Mouse (Mus musculus): Measurements from ENCODE around the gene Chst8. TPM values are rescaled to one million over a fixed set of nuclear protein-coding genes. Genes with fewer than 3 reads are reported as not detected.
A peak's percentile ranks its signal among the peaks of the same experiment; 100 is the strongest.

The Chst8 gene
- polyA plus RNA-seq, 1 experiment from 2014 or later = 2.6 TPM

DNA sequence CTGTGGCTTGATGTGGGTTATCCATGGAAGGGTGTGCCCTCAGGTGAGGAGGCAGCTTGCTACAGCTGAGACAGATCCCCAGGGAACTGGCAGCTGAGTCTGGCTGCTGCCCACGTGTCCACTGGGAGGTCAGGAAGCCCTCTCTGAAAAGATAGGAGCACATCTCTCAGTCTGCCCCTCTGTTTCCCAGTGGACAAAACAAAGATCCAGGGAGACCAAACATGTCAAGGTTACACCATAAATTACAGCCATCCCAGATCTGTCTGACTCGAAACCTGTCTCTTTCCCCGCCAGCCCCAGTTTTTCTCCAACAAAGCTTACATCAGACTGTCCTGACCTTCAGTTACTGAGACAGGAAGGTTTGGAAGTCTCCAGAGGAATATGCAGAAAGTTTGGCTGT is 53.8 kb downstream of the Chst8 start:
- 76% methylated on average over 3 of the region's 3 CpGs for WGBS
- DNase-seq (ENCODE audit: low spot score) (no peak), ATAC-seq (ENCODE audit: insufficient number of reproducible peaks, low FRiP score, low TSS enrichment, low read depth) (no peak)
- no peak overlapping the region for H3K9ac ChIP-seq (ENCODE audit: low read length)
- no peaks in the 10 kb centered on the region; the same call in 1 of the 2 replicates for H3K9me3 ChIP-seq (ENCODE audit: control insufficient read depth, low read length)
- H3K4me3 ChIP-seq (ENCODE audit: low read depth, low read length) = no peak overlapping the region
- H3K4me1 ChIP-seq (ENCODE audit: control insufficient read depth, insufficient read depth, low read length) = peaks cover under 1% of the 10 kb centered on the region
- H3K4me2 ChIP-seq (ENCODE audit: low read depth, severe bottlenecking) = no peak overlapping the region
- H3K27me3 ChIP-seq (ENCODE audit: control insufficient read depth, insufficient read depth, low read length) = no peaks in the 10 kb centered on the region
- H3K36me3 ChIP-seq (ENCODE audit: control insufficient read depth, insufficient read depth, low read length) = no peaks in the 10 kb centered on the region
- H3K27ac ChIP-seq (replicated peaks; ENCODE audit: low read depth, low read length) = no peak overlapping the region

DNA sequence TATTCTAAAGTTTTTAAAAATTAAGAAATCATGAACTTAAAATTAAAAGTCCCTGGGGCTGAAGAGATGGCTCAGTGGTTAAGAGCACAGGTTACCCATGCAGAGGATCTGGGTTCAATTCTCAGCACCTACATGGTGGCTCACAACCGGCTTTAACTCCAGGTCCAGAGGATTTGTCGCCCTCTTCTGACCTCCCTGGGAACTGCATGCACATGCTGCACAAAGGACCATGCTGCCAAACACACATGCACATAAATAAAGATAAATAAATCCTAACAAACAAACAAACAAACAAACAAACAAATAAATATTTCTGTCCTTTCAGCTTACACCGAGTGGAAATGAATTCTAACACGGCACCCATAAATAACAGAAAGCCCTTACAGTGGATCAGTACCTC is 55.0 kb downstream of the Chst8 start:
- 83% methylated on average over 4 of the region's 4 CpGs for WGBS
- no peak overlapping the region for H3K4me3 ChIP-seq (ENCODE audit: low read depth, low read length)
- no peaks in the 10 kb centered on the region for H3K36me3 ChIP-seq (ENCODE audit: control insufficient read depth, insufficient read depth, low read length)
- ATAC-seq (ENCODE audit: insufficient number of reproducible peaks, low FRiP score, low TSS enrichment, low read depth) (no peak), DNase-seq (ENCODE audit: low spot score) (no peak)
- no peak overlapping the region for H3K9ac ChIP-seq (ENCODE audit: low read length)
- H3K9me3 ChIP-seq (ENCODE audit: control insufficient read depth, low read length) = no peaks in the 10 kb centered on the region; the same call in 1 of the 2 replicates
- H3K4me2 ChIP-seq (ENCODE audit: low read depth, severe bottlenecking) = no peak overlapping the region
- no peak overlapping the region for H3K27ac ChIP-seq (replicated peaks; ENCODE audit: low read depth, low read length)
- no peaks in the 10 kb centered on the region for H3K27me3 ChIP-seq (ENCODE audit: control insufficient read depth, insufficient read depth, low read length)
- H3K4me1 ChIP-seq (ENCODE audit: control insufficient read depth, insufficient read depth, low read length) = peaks cover 10% of the 10 kb centered on the region

DNA sequence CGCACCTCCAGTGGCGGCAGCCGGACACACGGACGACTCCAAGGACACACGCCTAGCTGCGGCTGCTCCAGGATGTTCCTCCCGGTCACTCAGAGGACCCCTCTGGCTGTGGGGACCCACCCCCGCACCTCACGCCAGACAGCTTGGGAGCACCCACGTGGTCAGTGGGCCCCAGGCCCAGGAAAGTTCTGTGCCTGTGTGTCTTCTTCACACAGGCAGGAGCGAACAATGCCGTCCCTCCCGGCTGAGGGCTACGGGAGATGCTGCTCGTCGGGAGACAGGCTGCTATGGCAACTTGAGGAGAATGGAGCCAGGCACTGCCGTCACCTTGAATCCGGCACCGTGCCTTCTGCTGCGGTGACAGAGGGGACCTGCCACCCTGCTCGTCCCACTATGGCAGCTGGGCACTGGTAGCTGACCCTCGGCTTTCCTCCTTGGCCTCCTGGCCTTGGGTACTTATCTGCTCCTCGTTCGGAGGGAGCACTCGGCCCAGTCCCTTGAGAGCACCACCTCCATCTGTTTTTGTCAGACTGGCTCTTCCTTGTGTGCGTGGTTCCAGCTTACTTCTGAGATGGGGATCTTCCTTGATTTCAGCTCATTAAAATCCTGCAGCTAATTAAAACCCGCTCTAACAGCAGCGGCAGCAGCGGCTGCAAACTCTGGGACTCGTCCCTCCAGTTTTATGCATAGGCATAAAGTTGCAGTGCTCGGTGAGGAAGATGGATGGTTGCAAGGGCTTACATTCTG is 59.2 kb downstream of the Chst8 start:
- DNase-seq (ENCODE audit: low spot score) = no peak

DNA sequence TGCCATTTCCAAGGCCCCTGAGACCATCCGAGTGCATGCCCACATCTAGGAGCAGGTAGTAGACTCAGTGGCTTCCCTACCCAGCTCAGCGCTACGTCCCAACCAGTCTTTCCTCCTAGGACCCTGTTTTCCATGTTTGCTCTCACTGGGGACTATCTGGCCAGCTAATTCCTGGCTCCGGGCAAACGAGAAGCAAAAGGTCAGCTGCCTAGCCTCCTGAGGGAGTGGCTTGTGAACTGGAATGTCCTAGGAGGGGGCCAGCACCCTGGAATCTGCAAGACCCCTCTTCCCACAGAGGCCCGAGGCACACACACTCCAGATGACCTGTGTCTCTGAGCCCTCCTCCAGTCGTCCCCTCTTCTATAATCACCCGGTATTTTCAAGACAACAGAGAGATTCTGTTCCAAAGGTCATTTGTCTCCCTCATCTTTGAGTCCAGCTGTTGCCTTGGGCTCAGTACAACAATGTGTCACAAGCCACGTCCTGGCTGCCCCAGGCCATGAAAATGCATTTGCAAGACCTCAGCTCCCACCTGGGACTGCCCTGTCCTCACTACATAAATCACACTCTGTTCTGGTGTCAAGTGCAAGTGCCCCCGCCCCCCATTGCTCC is 60.3 kb downstream of the Chst8 start:
- ATAC-seq (ENCODE audit: insufficient number of reproducible peaks, low FRiP score, low TSS enrichment, low read depth) (0 out of 2 replicates have a peak, but pooled peaks have one; percentile 61), DNase-seq (ENCODE audit: low spot score) (peak; percentile 62)
- Histone ChIP-seq H3K9me3 (ENCODE audit: control insufficient read depth, low read length) (no peaks in the 10 kb centered on the region; the same call in 1 of the 2 replicates), H3K4me2 (ENCODE audit: low read depth, severe bottlenecking) (no peak overlapping the region), H3K4me1 (ENCODE audit: control insufficient read depth, insufficient read depth, low read length) (peaks cover 20% of the 10 kb centered on the region), H3K4me3 (ENCODE audit: low read depth, low read length) (no peak overlapping the region), H3K36me3 (ENCODE audit: control insufficient read depth, insufficient read depth, low read length) (no peaks in the 10 kb centered on the region), H3K27me3 (ENCODE audit: control insufficient read depth, insufficient read depth, low read length) (no peaks in the 10 kb centered on the region), H3K27ac (replicated peaks; ENCODE audit: low read depth, low read length) (no peak overlapping the region), H3K9ac (ENCODE audit: low read length) (no peak overlapping the region)
- WGBS = 26% methylated on average over 10 of the region's 10 CpGs

More for the DNA sequence above, 59.2 kb downstream of the Chst8 start:
- Histone ChIP-seq H3K4me3 (ENCODE audit: low read depth, low read length) (no peak overlapping the region), H3K27me3 (ENCODE audit: control insufficient read depth, insufficient read depth, low read length) (no peaks in the 10 kb centered on the region), H3K4me2 (ENCODE audit: low read depth, severe bottlenecking) (no peak overlapping the region), H3K27ac (replicated peaks; ENCODE audit: low read depth, low read length) (no peak overlapping the region), H3K4me1 (ENCODE audit: control insufficient read depth, insufficient read depth, low read length) (peaks cover 20% of the 10 kb centered on the region), H3K9me3 (ENCODE audit: control insufficient read depth, low read length) (no peaks in the 10 kb centered on the region; the same call in 1 of the 2 replicates), H3K9ac (ENCODE audit: low read length) (no peak overlapping the region), H3K36me3 (ENCODE audit: control insufficient read depth, insufficient read depth, low read length) (no peaks in the 10 kb centered on the region)
- ATAC-seq (ENCODE audit: insufficient number of reproducible peaks, low FRiP score, low TSS enrichment, low read depth) = no peak
- WGBS = 55% methylated on average over 31 of the region's 32 CpGs

DNA sequence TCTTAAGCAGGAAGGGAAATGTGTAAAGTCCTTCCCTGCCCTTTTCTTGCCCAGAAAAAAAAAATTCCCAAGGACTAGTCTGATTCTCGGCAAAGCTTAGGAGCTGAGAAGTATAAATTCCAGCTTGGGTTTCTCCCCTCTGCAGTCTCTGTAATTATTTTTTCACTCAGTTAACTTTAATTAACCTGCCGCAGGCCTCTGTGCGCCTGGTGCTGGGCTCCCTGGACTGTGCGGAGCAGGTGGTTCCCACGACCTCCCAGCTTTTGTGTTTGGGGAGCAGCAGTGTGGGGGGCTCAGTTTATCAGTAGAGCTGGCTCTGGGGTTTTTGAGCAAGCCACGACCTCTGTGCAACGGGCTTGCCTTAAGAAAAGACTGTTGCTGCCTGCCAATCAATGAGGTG is 62.2 kb downstream of the Chst8 start:
- Histone ChIP-seq H3K9ac (ENCODE audit: low read length) (no peak overlapping the region), H3K4me2 (ENCODE audit: low read depth, severe bottlenecking) (no peak overlapping the region), H3K27ac (replicated peaks; ENCODE audit: low read depth, low read length) (peak overlapping the region; percentile 18; the same call in 1 of the 2 replicates), H3K27me3 (ENCODE audit: control insufficient read depth, insufficient read depth, low read length) (no peaks in the 10 kb centered on the region), H3K4me3 (ENCODE audit: low read depth, low read length) (no peak overlapping the region), H3K36me3 (ENCODE audit: control insufficient read depth, insufficient read depth, low read length) (no peaks in the 10 kb centered on the region), H3K9me3 (ENCODE audit: control insufficient read depth, low read length) (no peaks in the 10 kb centered on the region), H3K4me1 (ENCODE audit: control insufficient read depth, insufficient read depth, low read length) (peaks cover 26% of the 10 kb centered on the region)
- DNase-seq (ENCODE audit: low spot score) (no peak), ATAC-seq (ENCODE audit: insufficient number of reproducible peaks, low FRiP score, low TSS enrichment, low read depth) (no peak)
- WGBS = 30% methylated on average over 7 of the region's 7 CpGs

DNA sequence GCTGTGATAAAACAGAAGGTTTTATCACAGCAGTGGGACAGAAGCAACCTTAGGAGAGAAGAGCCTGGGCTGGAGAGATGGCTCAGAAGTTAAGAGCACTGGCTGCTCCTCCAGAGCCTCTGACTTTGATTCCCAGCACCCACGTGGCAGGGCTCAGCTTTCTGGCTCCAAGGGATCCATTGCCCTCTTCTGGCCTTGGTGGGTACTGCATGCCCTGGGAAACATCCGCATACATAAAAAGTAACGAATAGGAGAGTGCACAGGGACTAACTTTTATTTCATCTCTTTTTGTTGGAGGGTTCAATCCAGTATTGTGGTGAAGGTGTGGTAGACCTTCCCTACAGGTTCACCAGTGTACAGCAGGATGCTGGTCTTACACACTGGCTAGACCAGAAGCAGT is 62.8 kb downstream of the Chst8 start:
- DNase-seq (ENCODE audit: low spot score) (peak; percentile 77), ATAC-seq (ENCODE audit: insufficient number of reproducible peaks, low FRiP score, low TSS enrichment, low read depth) (no peak)
- Histone ChIP-seq H3K4me3 (ENCODE audit: low read depth, low read length) (no peak overlapping the region), H3K9ac (ENCODE audit: low read length) (no peak overlapping the region), H3K4me2 (ENCODE audit: low read depth, severe bottlenecking) (no peak overlapping the region), H3K27ac (replicated peaks; ENCODE audit: low read depth, low read length) (peak overlapping the region; percentile 18; the same call in 1 of the 2 replicates), H3K4me1 (ENCODE audit: control insufficient read depth, insufficient read depth, low read length) (peaks cover 26% of the 10 kb centered on the region), H3K27me3 (ENCODE audit: control insufficient read depth, insufficient read depth, low read length) (no peaks in the 10 kb centered on the region), H3K36me3 (ENCODE audit: control insufficient read depth, insufficient read depth, low read length) (no peaks in the 10 kb centered on the region), H3K9me3 (ENCODE audit: control insufficient read depth, low read length) (no peaks in the 10 kb centered on the region)
- 45% methylated on average over 3 of the region's 3 CpGs for WGBS

DNA sequence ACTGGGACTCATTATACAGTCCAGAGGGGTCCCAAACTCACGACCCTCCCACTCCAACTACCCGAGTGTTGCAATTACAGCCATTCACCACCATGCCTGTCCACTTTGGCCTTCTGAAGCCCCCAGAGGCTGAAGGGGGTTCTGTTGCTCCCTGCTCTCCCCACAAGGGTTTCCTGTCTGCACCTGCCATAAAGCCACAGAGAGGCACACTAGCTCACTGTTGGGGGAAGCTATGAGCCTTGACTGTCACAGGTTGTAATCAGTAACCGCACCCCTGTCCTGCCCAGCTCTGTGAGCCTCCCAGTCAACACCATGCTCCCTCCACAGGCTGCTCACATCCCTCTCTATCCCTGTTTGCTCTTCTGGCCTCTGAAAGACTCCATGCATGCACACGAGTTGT is 64.0 kb downstream of the Chst8 start:
- Histone ChIP-seq H3K4me1 (ENCODE audit: control insufficient read depth, insufficient read depth, low read length) (peaks cover 23% of the 10 kb centered on the region), H3K4me2 (ENCODE audit: low read depth, severe bottlenecking) (no peak overlapping the region), H3K9me3 (ENCODE audit: control insufficient read depth, low read length) (no peaks in the 10 kb centered on the region), H3K27me3 (ENCODE audit: control insufficient read depth, insufficient read depth, low read length) (no peaks in the 10 kb centered on the region), H3K27ac (replicated peaks; ENCODE audit: low read depth, low read length) (no peak overlapping the region), H3K9ac (ENCODE audit: low read length) (no peak overlapping the region), H3K36me3 (ENCODE audit: control insufficient read depth, insufficient read depth, low read length) (no peaks in the 10 kb centered on the region), H3K4me3 (ENCODE audit: low read depth, low read length) (no peak overlapping the region)
- no peak for DNase-seq (ENCODE audit: low spot score)
- WGBS = 64% methylated on average over 4 of the region's 4 CpGs
- no peak for ATAC-seq (ENCODE audit: insufficient number of reproducible peaks, low FRiP score, low TSS enrichment, low read depth)

DNA sequence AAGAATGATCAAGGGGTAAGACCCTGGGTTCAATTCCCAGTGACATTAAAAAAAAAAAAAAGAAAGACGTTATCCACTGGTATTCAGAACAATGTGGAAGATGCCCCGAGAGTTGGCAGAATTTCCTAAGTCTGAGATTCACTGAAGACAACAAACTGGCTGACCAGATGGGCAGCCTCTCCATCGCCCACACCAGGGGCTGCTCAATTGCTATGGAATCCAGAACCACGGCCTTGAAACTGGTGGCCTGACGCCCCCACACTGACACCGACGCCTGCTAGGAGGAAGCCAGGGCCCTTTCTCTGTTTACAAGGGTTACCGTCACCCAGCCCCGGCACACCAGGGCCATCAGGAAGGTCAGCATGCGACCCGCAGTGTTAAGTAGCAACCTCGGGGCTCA is 64.8 kb downstream of the Chst8 start:
- Histone ChIP-seq H3K9ac (ENCODE audit: low read length) (no peak overlapping the region), H3K36me3 (ENCODE audit: control insufficient read depth, insufficient read depth, low read length) (no peaks in the 10 kb centered on the region), H3K27ac (replicated peaks; ENCODE audit: low read depth, low read length) (no peak overlapping the region), H3K4me1 (ENCODE audit: control insufficient read depth, insufficient read depth, low read length) (peaks cover 17% of the 10 kb centered on the region), H3K4me3 (ENCODE audit: low read depth, low read length) (no peak overlapping the region), H3K27me3 (ENCODE audit: control insufficient read depth, insufficient read depth, low read length) (no peaks in the 10 kb centered on the region), H3K4me2 (ENCODE audit: low read depth, severe bottlenecking) (no peak overlapping the region), H3K9me3 (ENCODE audit: control insufficient read depth, low read length) (no peaks in the 10 kb centered on the region)
- DNase-seq (ENCODE audit: low spot score) (no peak), ATAC-seq (ENCODE audit: insufficient number of reproducible peaks, low FRiP score, low TSS enrichment, low read depth) (no peak)
- 47% methylated on average over 12 of the region's 12 CpGs for WGBS
